ENCODE assay signal across 28 mouse cellular contexts in genomic region chr10:107923860-107924259, GRCm38 (mm10). TPM values are rescaled to one million over a fixed set of nuclear protein-coding genes. Genes with fewer than 3 reads are reported as not detected.
A peak's percentile ranks its signal among the peaks of the same experiment; 100 is the strongest.
DNase-seq lines count a peak whose midpoint lies in the region; ATAC-seq and TF ChIP-seq lines count a peak whose summit lies in the region.
"Had no signal": no experiment of that assay in that cellular context is flagged by ENCODE, and none has a peak within 500 bp of the region (broad histone marks: within the 10 kb centered on the region; RNA-seq: fewer than 3 reads in every experiment).

No protein-coding gene starts in this region.

- H3K27ac ChIP-seq in lung, embryonic 16.5 days (ENCODE audit: low read length): no peak overlapping the region
- H3K27ac ChIP-seq in midbrain, embryonic 16.5 days (ENCODE audit: low read length): no peak overlapping the region
- no peak overlapping the region for H3K27ac ChIP-seq in hindbrain, embryonic 12.5 days
- H3K27ac ChIP-seq: embryonic facial prominence, embryonic 13.5 days; embryonic facial prominence, embryonic 15.5 days; forebrain, embryonic 10.5 days; forebrain, embryonic 12.5 days had no signal

- H3K9me3 ChIP-seq in lung, embryonic 16.5 days (ENCODE audit: control insufficient read depth, low read length): no peaks in the 10 kb centered on the region
- H3K9me3 ChIP-seq in midbrain, embryonic 16.5 days (replicated peaks; ENCODE audit: control insufficient read depth, low read length, poor library complexity, severe bottlenecking): no peaks in the 10 kb centered on the region
- H3K9me3 ChIP-seq in hindbrain, embryonic 12.5 days (replicated peaks): no peaks in the 10 kb centered on the region
- H3K9me3 ChIP-seq: embryonic facial prominence, embryonic 13.5 days; embryonic facial prominence, embryonic 15.5 days; forebrain, embryonic 10.5 days; forebrain, embryonic 12.5 days had no signal

- no peak overlapping the region for H3K9ac ChIP-seq in lung, embryonic 16.5 days (ENCODE audit: low read length)
- no peak overlapping the region for H3K9ac ChIP-seq in midbrain, embryonic 16.5 days (ENCODE audit: low read depth, low read length)
- no peak overlapping the region for H3K9ac ChIP-seq in hindbrain, embryonic 12.5 days
- H3K9ac ChIP-seq: embryonic facial prominence, embryonic 13.5 days; embryonic facial prominence, embryonic 15.5 days; forebrain, embryonic 12.5 days had no signal

- 0 out of 2 replicates have a peak, but pooled peaks have one; percentile 20 for ATAC-seq in lung, embryonic 16.5 days (ENCODE audit: low read depth)
- ATAC-seq in midbrain, embryonic 16.5 days: no peak
- ATAC-seq in hindbrain, embryonic 12.5 days (ENCODE audit: low FRiP score): no peak
- ATAC-seq: activated CD4-positive, CD25-positive, alpha-beta regulatory T cell, adult 4 months; forebrain, embryonic 14.5 days; forebrain, embryonic 16.5 days; Patski had no signal

- peaks cover 2% of the 10 kb centered on the region; the same call in 1 of the 2 replicates for H3K4me1 ChIP-seq in lung, embryonic 16.5 days (replicated peaks; ENCODE audit: control insufficient read depth, insufficient read depth, low read length)
- no peaks in the 10 kb centered on the region for H3K4me1 ChIP-seq in midbrain, embryonic 16.5 days (ENCODE audit: control insufficient read depth, insufficient read depth, low read length)
- H3K4me1 ChIP-seq in hindbrain, embryonic 12.5 days: no peaks in the 10 kb centered on the region
- H3K4me1 ChIP-seq: embryonic facial prominence, embryonic 13.5 days; embryonic facial prominence, embryonic 15.5 days; forebrain, embryonic 10.5 days; forebrain, embryonic 12.5 days had no signal

- no peak for TF ChIP-seq CTCF in C2C12 (IDR thresholded peaks at IDR 0.05; ENCODE audit: control insufficient read depth, insufficient read depth, insufficient read length)

- H3K27me3 ChIP-seq in lung, embryonic 16.5 days (ENCODE audit: control insufficient read depth, insufficient read depth, low read depth, low read length): no peaks in the 10 kb centered on the region
- no peaks in the 10 kb centered on the region for H3K27me3 ChIP-seq in C2C12 (ENCODE audit: control insufficient read depth, insufficient read depth, insufficient read length)
- no peaks in the 10 kb centered on the region for H3K27me3 ChIP-seq in midbrain, embryonic 16.5 days (ENCODE audit: control insufficient read depth, insufficient read depth, low read depth, low read length)
- no peaks in the 10 kb centered on the region for H3K27me3 ChIP-seq in hindbrain, embryonic 12.5 days
- H3K27me3 ChIP-seq: embryonic facial prominence, embryonic 13.5 days; embryonic facial prominence, embryonic 15.5 days; forebrain, embryonic 12.5 days; Patski had no signal

- no peak for DNase-seq in lung, adult 18-20 months
- DNase-seq in adipocyte (ENCODE audit: low spot score): peak; percentile 58
- no peak for DNase-seq in heart, postnatal 4 days
- DNase-seq: adrenal gland, adult 2 months; adrenal gland, postnatal 10 days; adrenal gland, postnatal 25 days; B cell, adult 2 months; cerebellum, adult 11 months; cerebellum, adult 18-20 months; cerebellum, adult 8-10 months; cerebellum, adult 9-11 months; cerebellum, postnatal 14 days; cerebellum, postnatal 36 days; embryo, embryonic 11 days had no signal

- no peak overlapping the region for H3K4me2 ChIP-seq in lung, embryonic 16.5 days (ENCODE audit: low read depth, low read length)
- no peak overlapping the region for H3K4me2 ChIP-seq in midbrain, embryonic 16.5 days (ENCODE audit: low read length)
- H3K4me2 ChIP-seq in hindbrain, embryonic 12.5 days (replicated peaks): no peak overlapping the region
- H3K4me2 ChIP-seq: embryonic facial prominence, embryonic 13.5 days; embryonic facial prominence, embryonic 15.5 days; forebrain, embryonic 12.5 days had no signal

- no peaks in the 10 kb centered on the region for H3K36me3 ChIP-seq in lung, embryonic 16.5 days (ENCODE audit: control insufficient read depth, insufficient read depth, low read length)
- no peaks in the 10 kb centered on the region for H3K36me3 ChIP-seq in C2C12 (ENCODE audit: control insufficient read depth, insufficient read depth)
- H3K36me3 ChIP-seq in midbrain, embryonic 16.5 days (ENCODE audit: control insufficient read depth, insufficient read depth, low read length): no peaks in the 10 kb centered on the region
- no peaks in the 10 kb centered on the region for H3K36me3 ChIP-seq in hindbrain, embryonic 12.5 days
- H3K36me3 ChIP-seq: embryonic facial prominence, embryonic 13.5 days; embryonic facial prominence, embryonic 15.5 days; forebrain, embryonic 10.5 days; forebrain, embryonic 12.5 days had no signal

- 24% methylated on average over 2 of the region's 2 CpGs for WGBS in lung, embryonic 16.5 days
- WGBS in midbrain, embryonic 16.5 days: 71% methylated on average over 2 of the region's 2 CpGs
- WGBS in hindbrain, embryonic 12.5 days: 68% methylated on average over 2 of the region's 2 CpGs

- H3K79me2 ChIP-seq in C2C12 (ENCODE audit: control insufficient read depth, insufficient read depth): no peaks in the 10 kb centered on the region

- H3ac ChIP-seq in C2C12 (ENCODE audit: control insufficient read depth, insufficient read length, low read depth): no peak overlapping the region

- H3K4me3 ChIP-seq in lung, embryonic 16.5 days (ENCODE audit: low read length): no peak overlapping the region
- no peak overlapping the region for H3K4me3 ChIP-seq in C2C12 (ENCODE audit: insufficient read depth, poor library complexity, severe bottlenecking)
- no peak overlapping the region for H3K4me3 ChIP-seq in midbrain, embryonic 16.5 days (ENCODE audit: low read depth, low read length)
- H3K4me3 ChIP-seq in hindbrain, embryonic 12.5 days: no peak overlapping the region
- H3K4me3 ChIP-seq: embryonic facial prominence, embryonic 13.5 days; embryonic facial prominence, embryonic 15.5 days; erythroblast, embryonic 14.5 days; forebrain, embryonic 10.5 days; forebrain, embryonic 12.5 days had no signal

- H3K79me3 ChIP-seq in C2C12 (ENCODE audit: low read depth): no peaks in the 10 kb centered on the region

TF ChIP-seq in C2C12, 6 proteins besides CTCF, POLR2A, EP300 and RAD21:
- TF ChIP-seq USF1 (IDR thresholded peaks at IDR 0.05; ENCODE audit: low read depth): peak; percentile 80
- no peak for TF ChIP-seq MYOD1 (IDR thresholded peaks at IDR 0.05; ENCODE audit: control insufficient read depth, insufficient read length, low read depth)
- TF ChIP-seq MAX (IDR thresholded peaks at IDR 0.05): no peak
- TF ChIP-seq FOSL1 (IDR thresholded peaks at IDR 0.05; ENCODE audit: insufficient read depth, low read length, poor library complexity, severe bottlenecking): no peak
- no peak for TF ChIP-seq MYOG (IDR thresholded peaks at IDR 0.05; ENCODE audit: control insufficient read depth, extremely low read depth, insufficient read length)
- TF ChIP-seq CEBPB (IDR thresholded peaks at IDR 0.05; ENCODE audit: low read depth): no peak

RNA-seq across cellular contexts. Expression of gene Otogl, which starts 11.9 kb away (rescaled TPM):
- 0.06 and 0.21 TPM in 2 replicates for polyA plus RNA-seq in lung, embryonic 16.5 days (2015; fragmentation: Nextera tagmentation; extraction: Ambion mirVana)
- 0.01 TPM for polyA plus RNA-seq in C2C12 (2012; fragmentation: generic; extraction: Trizol)
- polyA plus RNA-seq in midbrain, embryonic 16.5 days (2015; fragmentation: Nextera tagmentation; extraction: Ambion mirVana): 0.04 and 0.06 TPM in 2 replicates
- polyA plus RNA-seq in hindbrain, embryonic 12.5 days (2016; fragmentation: Nextera tagmentation; extraction: Ambion mirVana): 0.27 and 0.63 TPM in 2 replicates
- under 1 TPM; 0.05 to 0.11 TPM for total RNA-seq in heart, postnatal 4 days (2021)
- total RNA-seq: MEL had no signal
- polyA plus RNA-seq: activated CD4-positive, CD25-positive, alpha-beta regulatory T cell, adult 4 months; adrenal gland, adult 2 months; erythroblast, embryonic 14.5 days; forebrain, embryonic 10.5 days; forebrain, embryonic 12.5 days had no signal
